Mouse (Mus musculus) liver, adult 2 months (tissue): ENCODE results near the gene Mat1a.

Experiments used
- CTCF ChIP-seq: fragments of 200-500 bp; IDR thresholded peaks from 2 replicates; pipeline ENCODE4 v1.5.1; 2011; ENCODE audit warnings: low read depth, low read length, control low read depth
- POLR2A ChIP-seq: fragments of 200-500 bp; IDR thresholded peaks from 2 replicates; pipeline ENCODE4 v1.6.1; 2011; ENCODE audit warnings: low read length, control low read depth; ENCODE audit not compliant: insufficient read depth; ENCODE audit errors: extremely low read depth

DNA sequence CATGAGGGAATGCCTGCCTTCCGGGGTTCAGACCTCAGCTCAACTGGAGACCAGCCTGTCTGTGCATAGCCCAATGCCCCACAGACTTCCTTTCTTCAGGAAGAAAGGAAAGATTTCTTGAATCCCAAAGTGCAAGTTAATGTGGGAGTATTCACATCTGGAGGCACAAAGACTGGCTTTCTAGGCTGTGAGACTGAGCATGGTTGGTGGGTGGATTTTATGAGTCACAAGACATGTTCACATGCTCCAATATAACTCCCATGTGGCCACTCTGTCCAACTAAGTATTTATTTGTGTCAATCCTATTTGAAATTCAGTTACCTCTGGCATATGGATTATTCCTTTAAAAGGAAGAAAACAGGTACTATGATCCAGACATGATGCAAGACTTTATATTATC, 6.1 kb upstream of the Mat1a start:
- TF ChIP-seq CTCF (no peak), POLR2A (no peak)
